Comparison of ENCODE assay signal across 27 mouse cellular contexts in the genomic region with DNA sequence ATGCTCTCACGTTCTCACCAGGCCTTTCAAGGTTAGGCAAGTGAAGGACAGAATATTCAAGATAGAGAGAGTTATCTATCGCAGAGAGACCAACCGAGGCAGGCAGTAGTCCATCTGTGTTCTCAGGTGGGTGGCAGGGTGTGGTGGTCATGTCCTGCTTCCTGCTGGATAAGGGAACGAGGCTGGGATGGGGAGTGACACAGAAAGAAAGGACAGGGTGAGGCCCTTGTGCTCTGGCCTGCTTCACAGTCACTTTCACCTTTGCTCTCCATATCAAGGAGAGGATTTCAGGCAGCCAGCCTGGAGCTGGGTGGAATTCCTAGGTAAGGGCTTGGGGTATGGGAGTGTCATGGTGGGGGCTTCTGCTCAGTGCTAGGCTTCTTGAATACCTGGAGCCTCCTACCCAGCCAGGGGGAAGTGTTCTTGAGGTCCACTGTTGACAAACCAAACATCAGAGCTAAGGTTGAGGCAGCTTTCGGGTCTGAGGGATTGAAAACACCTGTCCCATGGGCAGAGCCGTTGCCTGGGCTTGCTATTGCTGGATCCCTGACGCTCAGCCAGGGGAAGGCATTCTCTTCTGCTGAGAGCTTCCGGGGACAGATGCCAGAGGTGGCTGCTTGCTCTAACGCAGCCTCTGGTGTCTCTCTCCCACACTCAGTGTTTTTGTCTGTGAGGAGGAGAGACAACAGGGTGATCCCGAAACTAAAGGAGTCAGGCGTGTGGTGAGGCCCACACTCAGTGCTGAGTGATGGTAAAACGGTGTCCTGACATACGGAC. TPM values are rescaled to one million over a fixed set of nuclear protein-coding genes. Genes with fewer than 3 reads are reported as not detected.
A peak's percentile ranks its signal among the peaks of the same experiment; 100 is the strongest.
DNase-seq lines count a peak whose midpoint lies in the region; TF ChIP-seq lines count a peak whose summit lies in the region.
"Had no signal": no experiment of that assay in that cellular context is flagged by ENCODE, and none has a peak within 500 bp of the region (broad histone marks: within the 10 kb centered on the region; RNA-seq: fewer than 3 reads in every experiment).

No protein-coding gene starts in this region.

- DNase-seq in heart, adult 2 months, result peak in 1 of 2 experiments; percentile 54
- DNase-seq in heart, embryonic 10.5 days (ENCODE audit: low spot score), result no peak
- DNase-seq in MEL (ENCODE audit: low read depth, low spot score), result no peak
- DNase-seq in heart, postnatal 14 days, result peak; percentile 27 to 59
- DNase-seq in right cerebral cortex, postnatal 36 days (ENCODE audit: low spot score in 2 of 2), result no peak
- no peak for DNase-seq in kidney, postnatal 25 days
- DNase-seq: adrenal gland, postnatal 36 days; cerebellum, adult 11-12 months; cerebellum, postnatal 10 days; forebrain, postnatal 0 days; kidney, adult 9 months; kidney, postnatal 14 days; lung, adult 2 months; lung, postnatal 14 days; right cerebral cortex, postnatal 14 days had no signal

- no peak for TF ChIP-seq POLR2A in heart, adult 2 months (IDR thresholded peaks at IDR 0.05; ENCODE audit: insufficient read depth, low read depth, low read length)
- no peak for TF ChIP-seq POLR2A in MEL (IDR thresholded peaks at IDR 0.05; ENCODE audit: control insufficient read depth in 1 of 2, insufficient read depth in 1 of 2, low read depth in 1 of 2, low read length in 2 of 2, poor library complexity in 1 of 2)
- peak; percentile 40; the same call in 1 of the 2 replicates for TF ChIP-seq POLR2A in small intestine, adult 2 months (IDR thresholded peaks at IDR 0.05; ENCODE audit: low read depth, low read length)

- H3K4me1 ChIP-seq in heart, adult 2 months (ENCODE audit: control insufficient read depth, insufficient read depth, low read length), result peaks cover 5% of the 10 kb centered on the region; the same call in 1 of the 2 replicates
- peaks cover 35% of the 10 kb centered on the region for H3K4me1 ChIP-seq in heart, embryonic 10.5 days
- peaks cover 5 to 25% of the 10 kb centered on the region in 2 experiments for H3K4me1 ChIP-seq in MEL (ENCODE audit: control insufficient read depth in 1 of 2, insufficient read depth in 2 of 2, low read length in 2 of 2)
- peaks cover 23% of the 10 kb centered on the region for H3K4me1 ChIP-seq in small intestine, adult 2 months (ENCODE audit: control insufficient read depth, insufficient read depth, insufficient read length, low read length)
- H3K4me1 ChIP-seq: midbrain, embryonic 12.5 days; stomach, embryonic 15.5 days had no signal

- intact Hi-C loops in heart, adult 2 months (cut with DNase I), result loop anchor here (5.0 to 10.0 kb wide), 4 partner anchors 70 to 882 kb away; a partner anchor contains a TSS
- intact Hi-C loops in heart, postnatal 14 days (cut with DNase I), result no loop called here

- no peak for TF ChIP-seq CTCF in heart, adult 2 months (IDR thresholded peaks at IDR 0.05)
- no peak for TF ChIP-seq CTCF in MEL (IDR thresholded peaks at IDR 0.05 in 2 of 3, conservative IDR thresholded peaks at IDR 0.05 in 1 of 3; ENCODE audit: control insufficient read depth in 1 of 3, insufficient read depth in 1 of 3, low read depth in 2 of 3, low read length in 3 of 3, poor library complexity in 1 of 3, severe bottlenecking in 1 of 3)
- no peak for TF ChIP-seq CTCF in small intestine, adult 2 months (IDR thresholded peaks at IDR 0.05; ENCODE audit: extremely low read depth, insufficient read length, insufficient replicate concordance, low read depth, low read length)

- no peak overlapping the region for H3K4me3 ChIP-seq in heart, adult 2 months
- no peak overlapping the region for H3K4me3 ChIP-seq in heart, embryonic 10.5 days
- no peak overlapping the region for H3K4me3 ChIP-seq in MEL (ENCODE audit: control insufficient read depth in 1 of 2, insufficient read depth in 1 of 2, low read depth in 2 of 2, low read length in 2 of 2)
- no peak overlapping the region for H3K4me3 ChIP-seq in small intestine, adult 2 months (ENCODE audit: low read depth, low read length)
- H3K4me3 ChIP-seq: forebrain, embryonic 10.5 days; limb, embryonic 12.5 days; liver, embryonic 12.5 days; midbrain, embryonic 12.5 days; stomach, embryonic 15.5 days had no signal

- 0 out of 2 replicates have a peak, but pooled peaks have one; percentile 7 for TF ChIP-seq EP300 in heart, adult 2 months (IDR thresholded peaks at IDR 0.05; ENCODE audit: insufficient read depth, low read depth, low read length)
- no peak for TF ChIP-seq EP300 in MEL (IDR thresholded peaks at IDR 0.05; ENCODE audit: low read depth in 1 of 2, low read length in 2 of 2)

- H3K36me3 ChIP-seq in heart, adult 2 months (ENCODE audit: control insufficient read depth, insufficient read depth, low read length), result no peaks in the 10 kb centered on the region
- peaks cover 59% of the 10 kb centered on the region for H3K36me3 ChIP-seq in heart, embryonic 10.5 days
- H3K36me3 ChIP-seq in MEL (ENCODE audit: control insufficient read depth in 1 of 2, insufficient read depth in 2 of 2, low read length in 2 of 2), result peaks cover 0 to 23% of the 10 kb centered on the region in 2 experiments; a peak in 3 of 4 replicates
- H3K36me3 ChIP-seq in small intestine, adult 2 months (ENCODE audit: control insufficient read depth, insufficient read depth, low read length), result peaks cover 88% of the 10 kb centered on the region

- 45% methylated on average over 13 of the region's 13 CpGs for WGBS in heart, adult 2 months
- WGBS in heart, embryonic 10.5 days, result 70% methylated on average over 13 of the region's 13 CpGs
- 65% methylated on average over 13 of the region's 13 CpGs for WGBS in small intestine, adult 2 months

- no peaks in the 10 kb centered on the region for H3K79me2 ChIP-seq in heart, adult 2 months (replicated peaks; ENCODE audit: control insufficient read depth, insufficient read depth, low read length)
- H3K79me2 ChIP-seq in MEL (ENCODE audit: control insufficient read depth, insufficient read depth, low read length, poor library complexity), result no peaks in the 10 kb centered on the region

- no peak for TF ChIP-seq RAD21 in MEL (IDR thresholded peaks at IDR 0.05; ENCODE audit: low read depth, low read length)

- no peak overlapping the region; the same call in 1 of the 2 replicates for H3K27ac ChIP-seq in heart, adult 2 months
- H3K27ac ChIP-seq in heart, embryonic 10.5 days, result no peak overlapping the region
- peak overlapping the region; percentile 36 for H3K27ac ChIP-seq in MEL (ENCODE audit: control insufficient read depth, low read depth, low read length)
- H3K27ac ChIP-seq in small intestine, adult 2 months (ENCODE audit: insufficient read depth, low read depth, low read length), result peak overlapping the region; percentile 93
- H3K27ac ChIP-seq: forebrain, embryonic 10.5 days; hindbrain, embryonic 14.5 days; limb, embryonic 12.5 days; midbrain, embryonic 12.5 days; stomach, embryonic 15.5 days had no signal

- H3K9me3 ChIP-seq in heart, embryonic 10.5 days, result no peaks in the 10 kb centered on the region
- H3K9me3 ChIP-seq in MEL (replicated peaks; ENCODE audit: insufficient read depth, low read length), result no peaks in the 10 kb centered on the region
- H3K9me3 ChIP-seq: forebrain, embryonic 10.5 days; limb, embryonic 12.5 days; liver, embryonic 12.5 days; midbrain, embryonic 12.5 days; stomach, embryonic 15.5 days had no signal

- no peak overlapping the region for H3K9ac ChIP-seq in heart, adult 2 months (ENCODE audit: low read depth, low read length)
- H3K9ac ChIP-seq in MEL (ENCODE audit: control insufficient read depth, low read depth, low read length, poor library complexity, severe bottlenecking), result no peak overlapping the region
- H3K9ac ChIP-seq: forebrain, postnatal 0 days; hindbrain, embryonic 14.5 days; limb, embryonic 12.5 days; liver, embryonic 12.5 days; midbrain, embryonic 12.5 days; stomach, embryonic 15.5 days had no signal

- H3K27me3 ChIP-seq in heart, adult 2 months (ENCODE audit: control insufficient read depth, insufficient read depth, low read length), result no peaks in the 10 kb centered on the region
- H3K27me3 ChIP-seq in heart, embryonic 10.5 days (ENCODE audit: insufficient read depth, poor library complexity, severe bottlenecking), result no peaks in the 10 kb centered on the region
- H3K27me3 ChIP-seq in MEL (ENCODE audit: control insufficient read depth in 1 of 2, insufficient read depth in 2 of 2, low read length in 2 of 2), result no peaks in the 10 kb centered on the region
- no peaks in the 10 kb centered on the region for H3K27me3 ChIP-seq in small intestine, adult 2 months (ENCODE audit: control insufficient read depth, insufficient read depth, low read length)
- H3K27me3 ChIP-seq: limb, embryonic 12.5 days; liver, embryonic 12.5 days; midbrain, embryonic 12.5 days; Patski; stomach, embryonic 15.5 days had no signal

TF ChIP-seq in MEL, 35 proteins besides CTCF, POLR2A, EP300 and RAD21:
- TF ChIP-seq KAT2A (conservative IDR thresholded peaks at IDR 0.05; ENCODE audit: low read depth, low read length) (no peak), ZC3H11A (IDR thresholded peaks at IDR 0.05; ENCODE audit: low read depth, low read length) (no peak), ZNF384 (IDR thresholded peaks at IDR 0.05; ENCODE audit: low read depth, low read length) (no peak), MAFK (IDR thresholded peaks at IDR 0.05; ENCODE audit: borderline replicate concordance, low read depth, low read length) (no peak), CHD1 (IDR thresholded peaks at IDR 0.05; ENCODE audit: low read depth, low read length) (no peak), NRF1 (IDR thresholded peaks at IDR 0.05; ENCODE audit: insufficient read depth, low read depth, low read length, poor library complexity, severe bottlenecking) (no peak), MYC (IDR thresholded peaks at IDR 0.05; ENCODE audit: low read depth, low read length) (no peak), MEF2A (IDR thresholded peaks at IDR 0.05; ENCODE audit: extremely low read depth, insufficient replicate concordance, low read depth, low read length, poor library complexity, severe bottlenecking) (no peak), TCF12 (IDR thresholded peaks at IDR 0.05; ENCODE audit: low read depth, low read length) (no peak), GATA1 (IDR thresholded peaks at IDR 0.05; ENCODE audit: low read depth, low read length) (no peak), USF2 (IDR thresholded peaks at IDR 0.05; ENCODE audit: borderline replicate concordance in 1 of 2, insufficient read depth in 1 of 2, low read depth in 1 of 2, low read length in 2 of 2) (no peak)

RNA-seq across cellular contexts. Expression of a gene that starts 38.6 kb away (rescaled TPM):
- total RNA-seq in heart, adult 2 months (2021), result not detected
- polyA plus RNA-seq in heart, adult 2 months (2012; rRNA removed), result 0.35 and 0.47 TPM in 2 replicates
- polyA plus RNA-seq in heart, embryonic 10.5 days (2016; fragmentation: Nextera tagmentation; extraction: Ambion mirVana), result 11.2 and 12.5 TPM in 2 replicates
- not detected in 2 replicates for total RNA-seq in MEL (2012; rRNA removed)
- not detected for polyA plus RNA-seq in MEL (2012; ENCODE audit: insufficient read depth in 1 of 2, insufficient read length in 2 of 2, low read depth in 1 of 2, low replicate concordance in 2 of 2, missing spikeins in 1 of 2)
- total RNA-seq in heart, postnatal 14 days (2021), result under 1 TPM in 1 of 2 experiments, not detected in 1; 0.54 TPM
- polyA plus RNA-seq in small intestine, adult 2 months (2012; rRNA removed), result 168 and 248 TPM in 2 replicates
- total RNA-seq: ES-E14; megakaryocyte, adult 5-6 weeks; neutrophil, adult 5-6 weeks had no signal
- polyA plus RNA-seq: inflammation-experienced regulatory T-cells, adult 6 months; Patski had no signal

Comparison
In these comparisons a context has a peak if more than half of its experiments do, and no peak if none do; other contexts are left out.
1. DNase-seq: peak in heart, postnatal 14 days (2 of 2); none in heart, embryonic 10.5 days (single experiment), MEL (single experiment), right cerebral cortex, postnatal 36 days (0 of 2) and kidney, postnatal 25 days (0 of 2).
2. H3K27ac ChIP-seq: peak in MEL (single experiment) and small intestine, adult 2 months (single experiment); none in heart, adult 2 months (single experiment) and heart, embryonic 10.5 days (single experiment).
3. RNA of a gene that starts 38.6 kb away (polyA plus RNA-seq): 168 to 248 TPM in small intestine, adult 2 months; 11.2 to 12.5 TPM in heart, embryonic 10.5 days, 0.35 to 0.47 TPM in heart, adult 2 months and not detected in MEL; every median in the first group is over 10 times any median in the second.